Mouse (Mus musculus) testis, adult 2 months (tissue): Measurements from ENCODE around the gene Zfp667.

Experiments used
- CTCF ChIP-seq: fragments of 200-500 bp; IDR thresholded peaks from 2 replicates; pipeline ENCODE4 v1.5.1; 2012; ENCODE audit warnings: low read depth, mild to moderate bottlenecking, inconsistent platforms, low read length, moderate library complexity; ENCODE audit not compliant: control insufficient read depth, insufficient read depth, insufficient replicate concordance
- POLR2A ChIP-seq: fragments of 200-500 bp; IDR thresholded peaks from 2 replicates; pipeline ENCODE4 v1.6.1; 2012; ENCODE audit warnings: low read depth, mild to moderate bottlenecking, inconsistent platforms, low read length, moderate library complexity; ENCODE audit not compliant: control insufficient read depth

DNA sequence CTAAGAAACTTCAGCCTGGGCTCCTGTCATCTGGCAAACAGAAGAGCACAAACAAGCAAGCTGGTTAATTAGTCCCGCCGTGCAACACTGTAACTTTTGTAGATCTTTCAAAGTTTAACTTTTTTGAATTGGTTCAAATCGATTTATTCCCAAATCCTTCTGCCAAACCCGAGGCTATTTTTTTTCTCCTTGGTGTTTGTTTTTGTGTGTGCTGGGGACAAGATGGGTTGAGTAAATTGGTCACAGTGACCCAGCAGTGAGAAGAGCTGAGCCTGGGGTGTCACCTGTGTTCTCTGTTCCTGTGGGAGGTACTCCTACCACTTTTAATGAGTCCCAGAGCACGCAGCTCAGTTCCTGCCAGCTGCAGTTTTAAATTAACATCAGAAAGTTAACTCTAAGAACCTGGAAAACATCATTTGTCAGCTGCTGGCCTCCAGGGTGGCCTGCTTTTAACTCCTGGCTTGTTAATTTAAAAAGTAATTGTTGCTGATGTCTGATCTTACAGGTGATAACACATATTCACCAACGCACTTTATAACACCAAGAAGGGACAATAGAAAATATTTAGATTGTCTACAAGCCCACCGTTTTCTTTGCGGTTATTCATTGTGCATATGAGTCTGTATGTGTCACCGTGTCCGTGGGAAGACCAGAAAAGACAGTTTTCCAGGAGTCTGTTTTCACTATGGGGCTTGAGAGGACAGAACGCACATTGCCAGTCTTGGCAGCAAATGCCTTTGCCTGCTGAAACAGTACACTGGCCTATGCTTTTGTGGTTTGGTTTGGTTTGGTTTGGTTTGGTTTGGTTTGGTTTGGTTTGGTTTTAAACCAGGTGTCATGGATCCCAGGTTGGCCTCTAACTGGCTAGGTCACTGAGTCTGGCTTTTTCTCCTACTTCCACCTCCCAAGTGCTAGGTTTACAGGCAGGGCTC lies 41.8 kb upstream of the Zfp667 start:
- TF ChIP-seq CTCF (no peak), POLR2A (no peak)
